Mouse (Mus musculus): ENCODE data around the gene Slc26a3. TPM values are rescaled to one million over a fixed set of nuclear protein-coding genes. Genes with fewer than 3 reads are reported as not detected.

Gene Slc26a3
- total and polyA plus RNA-seq, 3 experiments: 1.2 to 1.6 (median 1.3) TPM

DNA sequence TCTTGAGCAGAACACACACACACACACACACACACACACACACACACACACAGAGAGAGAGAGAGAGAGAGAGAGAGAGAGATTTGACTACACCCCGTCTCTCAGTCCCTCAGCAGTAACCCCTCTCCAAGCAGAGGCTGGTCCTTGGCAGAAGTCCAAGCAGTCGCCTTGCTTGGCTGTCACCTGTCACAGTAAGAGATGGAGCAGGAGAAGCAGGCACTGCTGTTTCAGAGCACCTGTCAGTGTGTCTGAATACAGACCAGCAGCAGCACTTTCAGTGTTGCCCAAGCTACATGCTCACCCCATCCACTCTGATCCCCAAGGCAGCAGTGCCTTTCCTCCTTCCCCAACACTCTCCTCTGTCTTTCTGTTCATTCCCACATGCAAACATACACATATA is 9.8 kb upstream of the Slc26a3 start:
- intact Hi-C loops (cut with DNase I): no loop called here
- no peak overlapping the region for H3K4me3 ChIP-seq
- no peaks in the 10 kb centered on the region for H3K4me1 ChIP-seq (ENCODE audit: control insufficient read depth, insufficient read depth, low read length)
- H3K27ac ChIP-seq: no peak overlapping the region
- H3K36me3 ChIP-seq (ENCODE audit: control insufficient read depth, insufficient read depth, low read length): no peaks in the 10 kb centered on the region
- no peak for TF ChIP-seq CTCF (IDR thresholded peaks at IDR 0.05)
- no peak for TF ChIP-seq POLR2A (IDR thresholded peaks at IDR 0.05; ENCODE audit: insufficient read depth, low read depth, low read length)
- H3K27me3 ChIP-seq (ENCODE audit: control insufficient read depth, insufficient read depth, low read length): no peaks in the 10 kb centered on the region
- H3K9ac ChIP-seq (ENCODE audit: low read depth, low read length): no peak overlapping the region
- no peak for DNase-seq
- WGBS: 4% methylated on average over 2 of the region's 2 CpGs
- no peaks in the 10 kb centered on the region for H3K79me2 ChIP-seq (replicated peaks; ENCODE audit: control insufficient read depth, insufficient read depth, low read length)

GRCm38 (mm10) chr12:31382451-31382850 is 8.2 kb upstream of the Slc26a3 start:
- Histone ChIP-seq H3K27ac (no peak overlapping the region), H3K9ac (ENCODE audit: low read depth, low read length) (no peak overlapping the region), H3K4me3 (no peak overlapping the region), H3K27me3 (ENCODE audit: control insufficient read depth, insufficient read depth, low read length) (no peaks in the 10 kb centered on the region), H3K79me2 (replicated peaks; ENCODE audit: control insufficient read depth, insufficient read depth, low read length) (no peaks in the 10 kb centered on the region), H3K36me3 (ENCODE audit: control insufficient read depth, insufficient read depth, low read length) (no peaks in the 10 kb centered on the region), H3K4me1 (ENCODE audit: control insufficient read depth, insufficient read depth, low read length) (no peaks in the 10 kb centered on the region)
- intact Hi-C loops (cut with DNase I): no loop called here
- no peak for DNase-seq
- TF ChIP-seq POLR2A (IDR thresholded peaks at IDR 0.05; ENCODE audit: insufficient read depth, low read depth, low read length): no peak
- 47% methylated on average over 2 of the region's 2 CpGs for WGBS

GRCm38 (mm10) chr12:31387303-31387702 is 3.4 kb upstream of the Slc26a3 start:
- Histone ChIP-seq H3K79me2 (replicated peaks; ENCODE audit: control insufficient read depth, insufficient read depth, low read length) (no peaks in the 10 kb centered on the region), H3K9ac (ENCODE audit: low read depth, low read length) (no peak overlapping the region), H3K4me1 (ENCODE audit: control insufficient read depth, insufficient read depth, low read length) (no peaks in the 10 kb centered on the region), H3K4me3 (no peak overlapping the region), H3K36me3 (ENCODE audit: control insufficient read depth, insufficient read depth, low read length) (no peaks in the 10 kb centered on the region), H3K27ac (no peak overlapping the region), H3K27me3 (ENCODE audit: control insufficient read depth, insufficient read depth, low read length) (no peaks in the 10 kb centered on the region)
- TF ChIP-seq EP300 (IDR thresholded peaks at IDR 0.05; ENCODE audit: insufficient read depth, low read depth, low read length) (no peak), CTCF (IDR thresholded peaks at IDR 0.05) (no peak), POLR2A (IDR thresholded peaks at IDR 0.05; ENCODE audit: insufficient read depth, low read depth, low read length) (no peak)
- no peak for DNase-seq
- 42% methylated on average over 3 of the region's 3 CpGs for WGBS
- intact Hi-C loops (cut with DNase I): no loop called here

DNA sequence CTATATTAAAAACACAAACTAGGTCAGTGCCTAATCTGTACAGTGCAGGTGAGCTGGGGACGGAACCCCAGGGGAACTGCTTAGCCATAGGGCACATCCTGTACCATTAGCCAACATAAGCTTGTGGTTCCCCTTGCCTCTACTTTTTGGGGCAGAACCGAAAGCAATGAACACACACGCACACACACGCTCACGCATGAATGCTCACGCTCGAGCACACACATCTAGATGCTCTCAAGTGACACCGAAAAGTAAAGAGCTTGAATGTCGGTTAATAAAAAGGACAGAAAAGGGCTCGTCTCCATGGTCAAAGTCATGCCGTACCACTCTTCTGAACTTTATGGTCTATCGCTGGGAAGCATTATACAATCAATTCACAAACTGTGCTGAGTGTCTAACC is 1.0 kb downstream of the Slc26a3 start:
- no peak for DNase-seq
- H3K79me2 ChIP-seq (replicated peaks; ENCODE audit: control insufficient read depth, insufficient read depth, low read length): no peaks in the 10 kb centered on the region
- H3K4me1 ChIP-seq (ENCODE audit: control insufficient read depth, insufficient read depth, low read length): no peaks in the 10 kb centered on the region
- no peak overlapping the region for H3K4me3 ChIP-seq
- no peaks in the 10 kb centered on the region for H3K27me3 ChIP-seq (ENCODE audit: control insufficient read depth, insufficient read depth, low read length)
- WGBS: 93% methylated on average over 12 of the region's 12 CpGs
- no peak overlapping the region for H3K27ac ChIP-seq
- no peak for TF ChIP-seq POLR2A (IDR thresholded peaks at IDR 0.05; ENCODE audit: insufficient read depth, low read depth, low read length)
- no peak for TF ChIP-seq EP300 (IDR thresholded peaks at IDR 0.05; ENCODE audit: insufficient read depth, low read depth, low read length)
- no peak for TF ChIP-seq CTCF (IDR thresholded peaks at IDR 0.05)
- no peaks in the 10 kb centered on the region for H3K36me3 ChIP-seq (ENCODE audit: control insufficient read depth, insufficient read depth, low read length)
- intact Hi-C loops (cut with DNase I): no loop called here
- no peak overlapping the region for H3K9ac ChIP-seq (ENCODE audit: low read depth, low read length)

DNA sequence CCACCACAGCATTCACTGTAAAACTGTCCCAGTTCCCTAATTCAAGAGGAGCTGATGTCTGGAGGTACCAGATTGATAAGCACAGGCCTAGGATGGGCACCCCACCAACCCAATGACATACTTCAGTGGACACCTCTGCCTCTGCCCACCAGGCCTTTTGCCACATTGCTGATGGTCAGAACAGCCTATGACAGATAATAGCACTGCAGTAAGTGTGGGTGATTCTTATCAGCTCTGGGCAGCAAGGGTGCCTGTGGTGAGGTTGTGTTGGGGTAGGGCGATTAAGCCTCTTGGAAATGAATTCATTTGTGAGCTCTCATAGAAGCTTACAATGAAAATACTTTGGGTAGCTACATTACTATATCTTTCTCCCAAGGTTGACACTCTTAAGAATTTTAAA is 5.2 kb downstream of the Slc26a3 start:
- Histone ChIP-seq H3K9ac (ENCODE audit: low read depth, low read length) (no peak overlapping the region), H3K4me3 (no peak overlapping the region), H3K79me2 (replicated peaks; ENCODE audit: control insufficient read depth, insufficient read depth, low read length) (no peaks in the 10 kb centered on the region), H3K27me3 (ENCODE audit: control insufficient read depth, insufficient read depth, low read length) (no peaks in the 10 kb centered on the region), H3K4me1 (ENCODE audit: control insufficient read depth, insufficient read depth, low read length) (no peaks in the 10 kb centered on the region), H3K27ac (no peak overlapping the region), H3K36me3 (ENCODE audit: control insufficient read depth, insufficient read depth, low read length) (no peaks in the 10 kb centered on the region)
- TF ChIP-seq POLR2A (IDR thresholded peaks at IDR 0.05; ENCODE audit: insufficient read depth, low read depth, low read length) (no peak), CTCF (IDR thresholded peaks at IDR 0.05) (no peak), EP300 (IDR thresholded peaks at IDR 0.05; ENCODE audit: insufficient read depth, low read depth, low read length) (no peak)
- intact Hi-C loops (cut with DNase I): no loop called here
- DNase-seq: no peak
- WGBS: 95% methylated on average over 1 of the region's 1 CpGs

- Histone ChIP-seq H3K36me3 (ENCODE audit: control insufficient read depth, insufficient read depth, low read length) (no peaks in the 10 kb centered on the region), H3K4me1 (ENCODE audit: control insufficient read depth, insufficient read depth, low read length) (no peaks in the 10 kb centered on the region), H3K27ac (no peak overlapping the region), H3K79me2 (replicated peaks; ENCODE audit: control insufficient read depth, insufficient read depth, low read length) (no peaks in the 10 kb centered on the region), H3K27me3 (ENCODE audit: control insufficient read depth, insufficient read depth, low read length) (no peaks in the 10 kb centered on the region), H3K9ac (ENCODE audit: low read depth, low read length) (no peak overlapping the region), H3K4me3 (no peak overlapping the region)
- no peak for TF ChIP-seq CTCF (IDR thresholded peaks at IDR 0.05)
- no peak for TF ChIP-seq POLR2A (IDR thresholded peaks at IDR 0.05; ENCODE audit: insufficient read depth, low read depth, low read length)
- no peak for TF ChIP-seq EP300 (IDR thresholded peaks at IDR 0.05; ENCODE audit: insufficient read depth, low read depth, low read length)
- intact Hi-C loops (cut with DNase I): no loop called here
- DNase-seq: no peak
- 83% methylated on average over 4 of the region's 4 CpGs for WGBS
These were observed 7.0 kb downstream of the Slc26a3 start for GRCm38 (mm10) chr12:31397709-31398108.
